31 mouse cellular contexts compared by ENCODE assay signal in the genomic region with DNA sequence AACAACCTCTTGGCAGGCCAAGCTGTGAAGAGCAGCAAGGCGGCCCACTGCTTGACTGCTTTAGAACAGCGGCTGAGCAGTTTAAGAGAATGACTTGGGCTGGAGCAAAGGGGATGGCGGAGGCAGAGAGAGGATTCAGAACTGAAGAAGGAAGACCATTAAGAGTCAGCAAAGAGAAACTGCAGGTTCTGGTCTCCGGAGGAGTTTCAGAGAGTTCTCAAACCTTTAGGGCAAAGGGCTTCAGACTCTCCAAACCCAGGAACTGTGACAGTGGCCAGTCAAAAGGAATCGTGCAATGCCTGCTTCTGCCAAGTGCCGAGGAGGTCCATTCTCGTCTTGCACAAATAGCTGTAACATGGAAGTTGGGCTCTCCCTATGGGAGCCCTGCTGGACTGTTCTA. TPM values are rescaled to one million over a fixed set of nuclear protein-coding genes. Genes with fewer than 3 reads are reported as not detected.
"Had no signal": no experiment of that assay in that cellular context is flagged by ENCODE, and none has a peak within 500 bp of the region (broad histone marks: within the 10 kb centered on the region; RNA-seq: fewer than 3 reads in every experiment).

No protein-coding gene starts in this region.

- H3K4me2 ChIP-seq: embryonic facial prominence, embryonic 12.5 days; embryonic facial prominence, embryonic 13.5 days; embryonic facial prominence, embryonic 15.5 days; forebrain, embryonic 12.5 days; forebrain, embryonic 13.5 days; forebrain, embryonic 15.5 days had no signal

- H3K36me3 ChIP-seq: embryonic facial prominence, embryonic 10.5 days; embryonic facial prominence, embryonic 12.5 days; embryonic facial prominence, embryonic 13.5 days; embryonic facial prominence, embryonic 15.5 days; forebrain, embryonic 10.5 days; forebrain, embryonic 12.5 days; forebrain, embryonic 15.5 days had no signal

- H3K27me3 ChIP-seq: embryonic facial prominence, embryonic 15.5 days; forebrain, embryonic 15.5 days had no signal

- H3K4me3 ChIP-seq: embryonic facial prominence, embryonic 10.5 days; embryonic facial prominence, embryonic 12.5 days; embryonic facial prominence, embryonic 13.5 days; embryonic facial prominence, embryonic 15.5 days; erythroblast, embryonic 14.5 days; forebrain, embryonic 10.5 days; forebrain, embryonic 12.5 days; forebrain, embryonic 13.5 days; forebrain, embryonic 15.5 days; gastrocnemius, adult 2 months had no signal

- DNase-seq: cerebellum, adult 2 months; cerebellum, adult 8-10 months; cerebellum, adult 9-10 months; cerebellum, adult 9-11 months; cerebellum, postnatal 10 days; cerebellum, postnatal 14 days; cerebellum, postnatal 25 days; cerebellum, postnatal 36 days; embryo, embryonic 11 days; forebrain, postnatal 0 days; gastrocnemius, adult 2 months; gastrocnemius, postnatal 10 days; gastrocnemius, postnatal 14 days; gastrocnemius, postnatal 25 days; gastrocnemius, postnatal 36 days; heart, adult 18-20 months had no signal

- H3K27ac ChIP-seq: embryonic facial prominence, embryonic 10.5 days; embryonic facial prominence, embryonic 12.5 days; embryonic facial prominence, embryonic 13.5 days; embryonic facial prominence, embryonic 15.5 days; forebrain, embryonic 10.5 days; forebrain, embryonic 12.5 days; forebrain, embryonic 13.5 days; forebrain, embryonic 15.5 days; gastrocnemius, adult 2 months had no signal

- ATAC-seq: forebrain, embryonic 13.5 days; forebrain, embryonic 14.5 days; forebrain, embryonic 15.5 days; forebrain, embryonic 16.5 days; forebrain, postnatal 0 days had no signal

- H3K9me3 ChIP-seq: embryonic facial prominence, embryonic 10.5 days; embryonic facial prominence, embryonic 12.5 days; embryonic facial prominence, embryonic 13.5 days; embryonic facial prominence, embryonic 15.5 days; forebrain, embryonic 10.5 days; forebrain, embryonic 12.5 days; forebrain, embryonic 13.5 days; forebrain, embryonic 15.5 days had no signal

- H3K9ac ChIP-seq: embryonic facial prominence, embryonic 12.5 days; embryonic facial prominence, embryonic 13.5 days; embryonic facial prominence, embryonic 15.5 days; forebrain, embryonic 12.5 days; forebrain, embryonic 13.5 days; forebrain, embryonic 15.5 days; forebrain, postnatal 0 days had no signal

RNA-seq across cellular contexts. Expression of gene Grid1, which starts 54.5 kb away (rescaled TPM):
- total RNA-seq: common myeloid progenitor, adult 5-6 weeks; gastrocnemius, adult 18-20 months; gastrocnemius, adult 2 months; gastrocnemius, adult 8-10 months; gastrocnemius, postnatal 25 days; gastrocnemius, postnatal 36 days; granulocyte monocyte progenitor cell, adult 5-6 weeks; heart, adult 18-20 months had no signal
- polyA plus RNA-seq: erythroblast, embryonic 14.5 days had no signal
